Mouse (Mus musculus) CD4-positive, CD25-positive, alpha-beta regulatory T cell, adult 4 months (primary cell): Measurements from ENCODE around the gene 1600012H06Rik. TPM values are rescaled to one million over a fixed set of nuclear protein-coding genes. Genes with fewer than 3 reads are reported as not detected.
"Not testable (repeated sequence)": the region's sequence is repeated elsewhere in the genome, so short reads cannot be mapped to it uniquely, and the experiment has no call there.

Source experiments
- ATAC-seq: one replicate; pipeline ENCODE4 v1.8.0; 2017
- polyA plus RNA-seq, 2 experiments: library from polyadenylated mRNA; unstranded; fragments of 100-300 nt; shearing (Covaris generic); gene quantifications; one replicate each; pipeline ENCODE4 v1.2.1; 2017

Gene 1600012H06Rik
- polyA plus RNA-seq, 2 experiments from 2014 or later = 16.1 to 17.9 TPM

GRCm38 (mm10) chr17:14944551-14944950 lies 1.6 kb downstream of the 1600012H06Rik start:
- no peak for ATAC-seq

- ATAC-seq = no peak
Observed at GRCm38 (mm10) chr17:14949161-14949827, 6.3 kb downstream of the 1600012H06Rik start.

- ATAC-seq = no peak
Observed at GRCm38 (mm10) chr17:14953452-14953851, 10.5 kb downstream of the 1600012H06Rik start.

- no peak for ATAC-seq
Observed at GRCm38 (mm10) chr17:14958686-14959327, 15.8 kb downstream of the 1600012H06Rik start.

DNA sequence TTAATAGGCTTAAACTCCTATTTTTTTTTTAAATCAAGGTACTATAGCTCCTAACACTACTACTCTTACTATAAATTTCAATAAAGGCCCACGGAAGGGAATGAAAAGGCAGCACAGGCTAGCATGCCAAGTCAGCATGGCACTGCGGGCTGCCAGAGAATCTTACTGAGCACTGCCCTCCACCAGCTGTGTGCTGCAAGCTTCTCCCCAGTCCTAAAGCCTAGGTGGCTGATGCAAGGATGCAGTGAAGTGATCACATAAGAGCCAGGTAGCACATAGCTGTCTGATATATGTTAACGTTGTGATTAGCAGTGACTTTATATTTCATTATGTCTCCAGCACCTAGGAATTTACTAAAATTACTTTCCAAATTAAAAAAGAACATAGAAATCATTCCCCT lies 17.0 kb downstream of the 1600012H06Rik start:
- ATAC-seq = no peak

DNA sequence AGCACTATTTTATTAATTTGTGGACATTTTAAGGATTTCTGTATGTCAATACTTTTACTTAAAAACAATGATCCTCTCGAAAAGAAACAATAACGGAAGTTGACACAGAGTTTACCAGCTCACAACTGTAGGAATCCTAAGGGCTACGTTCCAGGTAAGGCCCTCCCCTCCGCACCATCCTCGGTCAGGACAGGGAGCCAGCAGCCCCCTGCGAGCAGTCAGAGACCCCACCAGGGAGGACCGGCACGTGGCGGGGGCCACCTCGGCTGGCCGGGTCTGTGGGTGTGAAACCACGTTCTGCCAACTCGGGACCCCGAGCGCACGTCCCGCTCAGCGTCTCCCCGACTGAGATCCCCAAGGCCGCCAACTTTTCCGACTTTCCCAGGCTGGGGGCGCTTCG lies 17.5 kb downstream of the 1600012H06Rik start:
- peak; percentile 31 for ATAC-seq

GRCm38 (mm10) chr17:14960951-14961556 lies 18.1 kb downstream of the 1600012H06Rik start, which contains the start of gene Phf10:
Phf10 (minus strand) TSS chr17:14961273.
- ATAC-seq = peak; percentile 57

DNA sequence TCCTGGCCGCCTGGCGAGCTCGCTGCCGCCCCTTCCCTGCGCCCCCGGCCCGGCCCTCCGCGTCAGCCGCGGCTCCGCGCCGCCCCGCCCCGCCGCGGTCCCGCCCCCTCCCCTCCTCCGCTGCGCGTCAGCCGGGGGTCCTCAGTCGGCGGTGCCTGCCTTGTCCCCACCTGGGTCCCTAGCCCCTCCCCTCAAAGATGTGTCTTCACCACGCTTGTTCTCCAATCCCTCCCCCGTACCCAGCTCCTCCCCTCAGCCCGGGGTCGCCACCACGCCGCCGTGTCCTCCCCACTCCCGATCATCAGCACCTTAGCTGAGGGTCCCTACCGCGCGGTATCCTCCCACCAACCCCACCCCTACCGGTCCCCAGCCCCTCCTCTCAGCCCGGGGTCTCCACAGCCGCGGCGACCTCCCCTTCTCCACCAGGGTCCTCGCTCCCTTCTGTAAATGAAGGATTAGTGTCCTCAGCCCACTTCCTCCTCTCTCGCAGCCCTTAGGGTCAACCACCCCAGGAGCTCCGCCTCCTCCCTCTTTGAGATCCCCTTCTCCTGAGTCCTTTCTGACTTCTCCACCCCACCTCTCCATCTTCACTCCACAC lies 18.7 kb downstream of the 1600012H06Rik start:
- peak; percentile 58 for ATAC-seq

DNA sequence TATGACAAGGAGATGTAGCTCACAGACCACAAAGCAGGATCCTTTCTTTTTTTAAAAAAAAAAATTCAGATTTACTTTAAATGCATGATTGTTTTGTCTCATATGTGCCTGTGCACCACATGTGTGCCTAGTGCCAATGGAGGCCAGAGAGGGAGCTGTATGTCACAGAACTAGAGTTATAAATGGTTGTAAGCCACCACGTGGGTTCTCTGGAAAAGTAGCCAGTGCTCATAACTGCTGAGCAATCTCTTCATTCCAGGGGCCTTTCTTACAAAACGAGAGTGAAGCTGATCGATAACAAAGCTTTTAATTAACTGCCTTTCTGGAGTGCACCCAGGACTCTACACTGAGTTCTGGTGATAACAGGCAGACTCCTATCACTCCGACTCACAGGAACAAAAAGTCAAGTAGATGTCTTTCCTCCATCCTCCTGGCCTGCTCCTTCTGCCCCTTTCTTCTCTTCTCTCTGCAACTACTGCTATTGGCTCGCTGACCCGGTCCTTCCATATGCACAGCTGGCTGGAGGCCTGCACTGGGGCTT lies 25.5 kb downstream of the 1600012H06Rik start:
- ATAC-seq = not testable (repeated sequence)

DNA sequence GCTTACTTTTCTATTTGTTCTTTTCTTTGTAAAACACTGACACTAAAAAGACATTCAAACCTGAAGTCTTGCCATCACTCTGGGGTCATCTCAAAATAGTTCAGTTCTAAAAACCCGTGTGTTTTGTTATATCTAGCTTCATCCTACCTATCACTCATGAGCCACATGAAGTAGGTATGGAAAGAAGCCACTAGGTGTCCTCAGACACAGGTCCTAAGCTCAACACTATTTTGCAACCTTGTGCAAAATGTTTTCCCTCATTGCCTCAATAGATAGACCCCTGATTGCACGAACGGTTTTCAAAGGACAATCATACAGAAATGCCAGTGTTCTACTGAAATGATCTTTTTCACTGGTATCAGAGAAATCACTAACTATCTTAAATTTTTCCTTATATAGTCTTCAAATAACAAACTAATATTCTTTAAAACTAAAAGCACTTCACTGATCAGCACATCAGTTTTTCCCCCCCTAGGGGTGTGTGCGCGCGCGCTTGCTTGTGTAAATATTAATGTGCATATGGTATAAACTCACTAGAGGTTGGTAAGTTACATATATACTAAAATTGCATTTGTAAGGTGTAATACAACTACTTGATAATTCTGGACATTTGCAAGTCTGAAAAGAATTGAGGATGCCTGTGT lies 34.9 kb downstream of the 1600012H06Rik start:
- ATAC-seq = peak; percentile 68

GRCm38 (mm10) chr17:14978362-14979038 lies 35.5 kb downstream of the 1600012H06Rik start, which contains the start of the genes 9030025P20Rik and Gm3417:
9030025P20Rik (plus strand) TSS chr17:14978468.
Gm3417 (minus strand) TSS chr17:14978790.
- ATAC-seq = peak; percentile 94

- ATAC-seq = not testable (repeated sequence)
Observed at GRCm38 (mm10) chr17:14990116-14990702, 47.2 kb downstream of the 1600012H06Rik start.

DNA sequence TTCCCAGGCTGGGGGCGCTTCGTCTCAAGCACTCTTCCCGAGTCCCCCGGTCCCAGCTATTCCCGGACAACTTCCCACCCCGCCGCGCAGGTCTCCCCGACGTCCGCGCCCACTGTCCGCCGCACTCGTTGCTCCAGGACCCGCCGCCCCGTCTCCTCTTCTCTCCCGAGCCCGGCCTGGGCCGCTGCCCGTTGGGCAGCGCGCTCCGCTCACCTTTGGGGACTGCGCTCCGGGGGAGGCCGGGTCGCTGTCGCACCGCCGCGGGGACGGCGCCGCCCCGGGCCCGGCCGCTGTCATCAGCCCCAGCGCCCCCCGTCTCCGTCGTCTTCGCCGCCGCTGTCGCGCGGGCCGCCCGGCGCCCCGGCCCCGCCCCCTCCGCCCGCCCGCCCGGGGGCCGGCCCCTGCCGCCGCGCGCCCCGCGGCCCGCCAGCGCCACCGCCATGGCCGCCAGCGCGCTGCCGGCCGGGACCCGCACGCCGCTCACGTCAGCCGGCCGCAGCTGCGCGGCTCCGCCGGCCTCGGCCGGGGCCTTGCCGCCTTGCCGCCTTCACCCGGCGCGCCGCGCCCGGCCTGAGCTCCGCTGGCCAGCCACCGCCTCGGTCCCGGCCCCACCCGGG lies 49.6 kb downstream of the 1600012H06Rik start:
- peak; percentile 62 for ATAC-seq

DNA sequence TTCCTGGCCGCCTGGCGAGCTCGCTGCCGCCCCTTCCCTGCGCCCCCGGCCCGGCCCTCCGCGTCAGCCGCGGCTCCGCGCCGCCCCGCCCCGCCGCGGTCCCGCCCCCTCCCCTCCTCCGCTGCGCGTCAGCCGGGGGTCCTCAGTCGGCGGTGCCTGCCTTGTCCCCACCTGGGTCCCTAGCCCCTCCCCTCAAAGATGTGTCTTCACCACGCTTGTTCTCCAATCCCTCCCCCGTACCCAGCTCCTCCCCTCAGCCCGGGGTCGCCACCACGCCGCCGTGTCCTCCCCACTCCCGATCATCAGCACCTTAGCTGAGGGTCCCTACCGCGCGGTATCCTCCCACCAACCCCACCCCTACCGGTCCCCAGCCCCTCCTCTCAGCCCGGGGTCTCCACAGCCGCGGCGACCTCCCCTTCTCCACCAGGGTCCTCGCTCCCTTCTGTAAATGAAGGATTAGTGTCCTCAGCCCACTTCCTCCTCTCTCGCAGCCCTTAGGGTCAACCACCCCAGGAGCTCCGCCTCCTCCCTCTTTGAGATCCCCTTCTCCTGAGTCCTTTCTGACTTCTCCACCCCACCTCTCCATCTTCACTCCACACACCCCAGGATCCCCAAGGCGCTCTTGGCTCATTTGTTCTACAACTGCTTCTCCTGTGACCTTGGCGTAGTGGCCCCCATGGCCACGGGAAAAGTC lies 50.3 kb downstream of the 1600012H06Rik start:
- ATAC-seq = peak; percentile 59

DNA sequence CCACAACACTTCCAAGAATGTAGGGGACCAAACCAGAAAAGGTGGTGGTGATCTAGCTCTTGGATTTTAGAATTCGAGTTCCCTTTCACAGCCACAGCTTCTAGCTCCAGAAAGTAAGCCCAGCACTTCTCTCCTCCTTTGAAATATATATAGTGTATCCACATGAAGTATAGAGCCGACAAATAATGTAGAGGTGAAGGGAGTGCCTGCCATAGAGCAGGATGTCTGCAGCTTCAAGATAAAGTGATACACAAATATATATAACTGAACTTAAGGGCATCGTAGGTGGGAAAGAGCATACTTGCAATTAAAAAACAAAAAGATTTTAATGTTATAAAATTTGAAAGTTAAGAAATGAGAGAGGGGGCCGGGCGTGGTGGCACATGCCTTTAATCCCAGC lies 51.2 kb downstream of the 1600012H06Rik start:
- ATAC-seq = not testable (repeated sequence)

- ATAC-seq = not testable (repeated sequence)
Observed at GRCm38 (mm10) chr17:15000047-15000446, 57.1 kb downstream of the 1600012H06Rik start.

DNA sequence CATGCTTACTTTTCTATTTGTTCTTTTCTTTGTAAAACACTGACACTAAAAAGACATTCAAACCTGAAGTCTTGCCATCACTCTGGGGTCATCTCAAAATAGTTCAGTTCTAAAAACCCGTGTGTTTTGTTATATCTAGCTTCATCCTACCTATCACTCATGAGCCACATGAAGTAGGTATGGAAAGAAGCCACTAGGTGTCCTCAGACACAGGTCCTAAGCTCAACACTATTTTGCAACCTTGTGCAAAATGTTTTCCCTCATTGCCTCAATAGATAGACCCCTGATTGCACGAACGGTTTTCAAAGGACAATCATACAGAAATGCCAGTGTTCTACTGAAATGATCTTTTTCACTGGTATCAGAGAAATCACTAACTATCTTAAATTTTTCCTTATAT lies 66.1 kb downstream of the 1600012H06Rik start:
- peak; percentile 74 for ATAC-seq
